Mouse (Mus musculus): ENCODE measurements around the gene Aldh3b3. TPM values are rescaled to one million over a fixed set of nuclear protein-coding genes. Genes with fewer than 3 reads are reported as not detected.

Gene Aldh3b3
- total and polyA plus RNA-seq, 3 experiments = not detected

GRCm38 (mm10) chr19:3926685-3927084 lies 31.8 kb upstream of the Aldh3b3 start:
- no peak overlapping the region for H3K9ac ChIP-seq (ENCODE audit: insufficient read depth, low read depth)

GRCm38 (mm10) chr19:3927989-3928388 lies 30.5 kb upstream of the Aldh3b3 start:
- no peak for TF ChIP-seq JUND (conservative IDR thresholded peaks at IDR 0.05; ENCODE audit: low read depth, low read length)
- Histone ChIP-seq H3K79me2 (replicated peaks; ENCODE audit: control insufficient read depth, extremely low read depth, insufficient read depth, poor library complexity, severe bottlenecking) (no peaks in the 10 kb centered on the region), H3K27ac (ENCODE audit: insufficient read depth, low read depth) (no peak overlapping the region), H3K4me1 (ENCODE audit: control insufficient read depth in 1 of 2, insufficient read depth in 2 of 2) (peaks cover 46 to 83% of the 10 kb centered on the region in 2 experiments), H3K36me3 (replicated peaks in 1 of 2; ENCODE audit: control insufficient read depth in 1 of 2, insufficient read depth in 1 of 2, low read length in 1 of 2) (no peaks in the 10 kb centered on the region), H3K4me3 (replicated peaks in 1 of 3; ENCODE audit: low read depth in 2 of 3, low read length in 2 of 3, poor library complexity in 1 of 3) (no peak overlapping the region), H3K9ac (ENCODE audit: insufficient read depth, low read depth) (no peak overlapping the region), H3K9me3 (replicated peaks; ENCODE audit: low read length) (no peaks in the 10 kb centered on the region), H3K27me3 (replicated peaks) (no peaks in the 10 kb centered on the region), H3K4me2 (ENCODE audit: insufficient read depth, low read depth, poor library complexity, severe bottlenecking) (no peak overlapping the region)
- DNase-seq (ENCODE audit: extremely low read depth) = no peak
- dilution Hi-C loops (cut with MboI; ENCODE audit: extremely low pct_ligation_motif_present, extremely low pct_unique_long_range_greater_than_20kb, low sequenced_read_pairs) = no loop called here
- in situ Hi-C loops (cut with MboI; ENCODE audit: low pct_ligation_motif_present, low pct_unique_long_range_greater_than_20kb, low sequenced_read_pairs) = no loop called here

More at GRCm38 (mm10) chr19:3926685-3927084, 31.8 kb upstream of the Aldh3b3 start:
- Histone ChIP-seq H3K79me2 (replicated peaks; ENCODE audit: control insufficient read depth, extremely low read depth, insufficient read depth, poor library complexity, severe bottlenecking) (no peaks in the 10 kb centered on the region), H3K36me3 (replicated peaks in 1 of 2; ENCODE audit: control insufficient read depth in 1 of 2, insufficient read depth in 1 of 2, low read length in 1 of 2) (no peaks in the 10 kb centered on the region), H3K4me1 (ENCODE audit: control insufficient read depth in 1 of 2, insufficient read depth in 2 of 2) (peaks cover 51 to 86% of the 10 kb centered on the region in 2 experiments), H3K27me3 (replicated peaks) (no peaks in the 10 kb centered on the region), H3K27ac (ENCODE audit: insufficient read depth, low read depth) (no peak overlapping the region), H3K4me3 (replicated peaks in 1 of 3; ENCODE audit: low read depth in 2 of 3, low read length in 2 of 3, poor library complexity in 1 of 3) (no peak overlapping the region), H3K9me3 (replicated peaks; ENCODE audit: low read length) (no peaks in the 10 kb centered on the region), H3K4me2 (ENCODE audit: insufficient read depth, low read depth, poor library complexity, severe bottlenecking) (no peak overlapping the region)
- in situ Hi-C loops (cut with MboI; ENCODE audit: low pct_ligation_motif_present, low pct_unique_long_range_greater_than_20kb, low sequenced_read_pairs) (no loop called here), dilution Hi-C loops (cut with MboI; ENCODE audit: extremely low pct_ligation_motif_present, extremely low pct_unique_long_range_greater_than_20kb, low sequenced_read_pairs) (no loop called here)
- DNase-seq (ENCODE audit: extremely low read depth) = no peak
- TF ChIP-seq MYC (IDR thresholded peaks at IDR 0.05; ENCODE audit: low read depth, low read length) (no peak), JUN (IDR thresholded peaks at IDR 0.05; ENCODE audit: insufficient read depth, low read depth, low read length) (no peak), TCF12 (IDR thresholded peaks at IDR 0.05; ENCODE audit: low read depth, low read length) (no peak), ZNF384 (IDR thresholded peaks at IDR 0.05; ENCODE audit: low read depth, low read length) (no peak), NRF1 (IDR thresholded peaks at IDR 0.05; ENCODE audit: low read depth, low read length) (no peak), E2F4 (IDR thresholded peaks at IDR 0.05; ENCODE audit: insufficient replicate concordance, low read depth, low read length) (no peak), MAX (IDR thresholded peaks at IDR 0.05; ENCODE audit: low read length) (no peak), NELFE (IDR thresholded peaks at IDR 0.05; ENCODE audit: low read depth, low read length) (no peak), SMC3 (IDR thresholded peaks at IDR 0.05; ENCODE audit: low read depth, low read length) (no peak), PAX5 (IDR thresholded peaks at IDR 0.05; ENCODE audit: low read length) (no peak), CHD2 (IDR thresholded peaks at IDR 0.05; ENCODE audit: low read length) (no peak), BHLHE40 (IDR thresholded peaks at IDR 0.05; ENCODE audit: low read depth, low read length) (no peak)

GRCm38 (mm10) chr19:3928779-3929178 lies 29.7 kb upstream of the Aldh3b3 start:
- no peak overlapping the region for H3K9ac ChIP-seq (ENCODE audit: insufficient read depth, low read depth)
- no peak for TF ChIP-seq ZKSCAN1 (IDR thresholded peaks at IDR 0.05; ENCODE audit: borderline replicate concordance, low read depth, low read length)
- no peak for TF ChIP-seq BHLHE40 (IDR thresholded peaks at IDR 0.05; ENCODE audit: low read depth, low read length)
- no peak for TF ChIP-seq JUND (conservative IDR thresholded peaks at IDR 0.05; ENCODE audit: low read depth, low read length)

More at GRCm38 (mm10) chr19:3928779-3929178, 29.7 kb upstream of the Aldh3b3 start:
- dilution Hi-C loops (cut with MboI; ENCODE audit: extremely low pct_ligation_motif_present, extremely low pct_unique_long_range_greater_than_20kb, low sequenced_read_pairs) (no loop called here), in situ Hi-C loops (cut with MboI; ENCODE audit: low pct_ligation_motif_present, low pct_unique_long_range_greater_than_20kb, low sequenced_read_pairs) (no loop called here)
- H3K9me3 ChIP-seq (replicated peaks; ENCODE audit: low read length) = no peaks in the 10 kb centered on the region
- no peaks in the 10 kb centered on the region for H3K79me2 ChIP-seq (replicated peaks; ENCODE audit: control insufficient read depth, extremely low read depth, insufficient read depth, poor library complexity, severe bottlenecking)
- no peak overlapping the region for H3K27ac ChIP-seq (ENCODE audit: insufficient read depth, low read depth)
- peaks cover 41 to 82% of the 10 kb centered on the region in 2 experiments for H3K4me1 ChIP-seq (ENCODE audit: control insufficient read depth in 1 of 2, insufficient read depth in 2 of 2)
- DNase-seq (ENCODE audit: extremely low read depth) = no peak
- H3K27me3 ChIP-seq (replicated peaks) = no peaks in the 10 kb centered on the region
- no peak overlapping the region for H3K4me2 ChIP-seq (ENCODE audit: insufficient read depth, low read depth, poor library complexity, severe bottlenecking)
- H3K36me3 ChIP-seq (replicated peaks in 1 of 2; ENCODE audit: control insufficient read depth in 1 of 2, insufficient read depth in 1 of 2, low read length in 1 of 2) = no peaks in the 10 kb centered on the region
- H3K4me3 ChIP-seq (replicated peaks in 1 of 3; ENCODE audit: low read depth in 2 of 3, low read length in 2 of 3, poor library complexity in 1 of 3) = no peak overlapping the region
